Mouse (Mus musculus) urinary bladder, adult 18-20 months (tissue): ENCODE results near the gene Gm21961.
"Not testable (repeated sequence)": the region's sequence is repeated elsewhere in the genome, so short reads cannot be mapped to it uniquely, and the experiment has no call there.

Experiments used
- DNase-seq, 2 experiments: peaks; one replicate each; pipeline ENCODE4 v3.0.0; 2022; ENCODE audit warnings: low spot score in 2 of 2, mixed read lengths in 2 of 2

The Gm21961 gene

DNA sequence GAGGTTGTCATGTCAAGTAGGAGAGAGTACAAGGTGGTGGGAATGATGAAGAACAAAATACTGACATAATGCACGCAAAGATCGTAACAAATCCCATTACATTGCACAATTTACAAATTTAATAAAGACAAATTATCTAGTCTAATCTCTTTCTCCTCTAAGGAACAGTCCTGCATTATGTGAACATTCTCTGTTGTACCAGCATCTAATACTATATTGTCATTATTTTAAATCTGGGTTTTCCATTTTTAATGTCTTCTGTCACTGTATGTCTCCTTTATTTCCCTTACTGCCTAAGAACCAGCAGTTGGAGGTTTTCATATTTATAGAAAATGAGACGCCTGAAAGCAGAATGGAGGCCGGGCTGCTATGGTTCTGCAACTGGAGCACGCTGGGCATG, at the start of gene Gm21961:
Gene Gm21961 (minus strand): TSS at position 101 of the 400 bp plus-strand sequence.
- DNase-seq, result no peak

DNA sequence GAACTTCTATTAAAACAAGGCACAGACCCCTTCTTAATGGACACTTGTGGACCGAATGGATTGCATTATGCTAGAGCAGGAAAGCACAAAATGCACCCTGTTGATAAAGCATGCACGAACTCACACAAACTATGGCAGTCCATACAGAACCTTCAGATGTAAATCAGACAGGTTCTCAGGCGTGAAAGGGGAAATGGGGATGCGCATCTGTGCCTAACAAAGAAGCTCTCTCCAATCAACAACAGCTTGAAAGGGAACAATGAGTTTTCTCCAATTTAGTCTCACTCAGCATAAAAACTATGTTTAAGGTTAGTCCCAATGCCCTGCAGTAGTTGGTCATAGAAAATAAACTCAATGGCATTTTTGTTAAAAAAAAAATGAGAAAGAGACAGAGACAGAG, 27.3 kb upstream of the Gm21961 start:
- no peak for DNase-seq

DNA sequence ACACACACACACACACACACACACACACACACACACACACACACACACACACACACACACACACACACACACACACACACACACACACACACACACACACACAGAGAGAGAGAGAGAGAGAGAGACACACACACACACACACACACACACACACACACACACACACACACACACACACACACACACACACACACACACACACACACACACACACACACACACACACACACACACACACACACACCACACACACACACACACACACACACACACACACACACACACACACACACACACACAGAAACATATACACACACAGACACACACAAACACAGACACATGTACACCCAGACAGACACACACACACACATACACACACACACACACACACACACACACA, 24.5 kb upstream of the Gm21961 start:
- not testable (repeated sequence) for DNase-seq

DNA sequence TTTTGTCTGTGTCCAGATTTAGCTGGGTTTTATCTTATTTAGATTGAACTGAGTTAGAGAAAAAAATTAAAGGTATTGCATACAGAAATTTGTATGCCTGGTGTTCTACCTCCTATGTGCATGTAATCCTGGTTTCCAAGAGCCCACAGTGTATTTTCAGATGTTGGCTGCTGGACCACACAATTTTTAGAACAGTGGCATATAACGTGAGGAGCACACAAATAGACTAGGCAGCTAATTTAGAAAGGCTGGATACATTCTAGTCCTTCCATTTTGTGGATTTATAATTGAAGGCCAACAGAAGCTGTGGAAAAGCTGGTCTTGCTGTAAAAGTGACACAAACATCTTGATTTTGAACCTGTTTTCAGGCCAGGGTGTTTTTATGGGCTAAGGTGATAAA, 3.3 kb upstream of the Gm21961 start:
- DNase-seq, result no peak

DNA sequence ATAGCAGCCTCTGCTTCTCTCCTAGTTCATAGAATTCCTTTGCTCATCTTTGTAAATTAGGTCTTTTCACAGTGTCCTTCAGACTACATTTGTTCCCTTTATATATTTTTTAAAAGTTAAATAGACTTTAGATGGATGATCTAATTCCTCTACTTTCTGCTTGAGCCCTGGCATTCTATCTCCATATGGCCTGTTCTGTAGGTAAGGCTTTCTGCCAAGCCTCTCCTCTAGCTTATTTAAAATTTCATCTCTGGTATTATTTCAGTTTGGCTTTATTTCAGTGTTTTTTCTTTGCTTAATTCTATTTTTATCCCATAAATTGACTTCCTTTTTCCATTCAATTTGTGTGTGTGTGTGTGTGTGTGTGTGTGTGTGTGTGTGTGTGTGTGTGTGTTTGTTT, 8.5 kb downstream of the Gm21961 start:
- DNase-seq, result no peak

DNA sequence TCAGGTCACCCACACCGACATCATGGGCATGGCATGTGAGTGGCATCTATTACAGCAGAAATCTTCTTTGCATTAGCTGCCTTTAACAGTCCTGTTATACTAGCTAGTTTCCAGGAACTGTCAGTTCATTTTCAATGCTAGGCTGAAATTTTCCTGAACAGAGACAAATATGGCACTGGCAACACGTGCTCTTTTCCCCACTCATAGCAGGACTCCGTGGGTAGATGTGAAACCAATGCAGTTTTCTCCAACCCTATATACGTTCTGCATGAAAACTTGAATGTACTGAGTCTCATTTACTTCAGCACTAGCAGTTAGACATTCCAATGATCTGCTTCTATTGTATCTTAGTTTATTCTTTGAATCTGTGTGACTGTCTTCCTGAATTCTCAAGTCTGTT, 20.2 kb downstream of the Gm21961 start:
- no peak for DNase-seq

DNA sequence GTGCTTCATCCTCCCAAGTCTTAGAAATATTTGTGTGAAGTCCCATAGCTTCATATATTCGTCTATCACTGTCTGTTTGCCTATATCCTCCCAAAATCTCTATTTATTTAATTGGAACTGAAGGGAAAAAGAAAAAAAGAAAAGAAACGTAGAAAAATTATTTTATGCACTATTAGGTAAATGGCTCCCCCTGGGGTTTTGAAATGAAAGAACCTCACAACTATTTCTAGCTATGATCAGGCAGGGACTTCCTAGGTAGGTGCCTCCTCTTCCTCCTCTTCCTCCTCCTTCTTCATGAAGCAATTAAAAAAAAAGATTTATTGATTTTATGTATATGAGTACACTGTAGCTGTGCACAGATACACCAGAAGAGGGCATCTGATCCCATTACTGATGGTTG, 34.7 kb downstream of the Gm21961 start:
- no peak for DNase-seq

DNA sequence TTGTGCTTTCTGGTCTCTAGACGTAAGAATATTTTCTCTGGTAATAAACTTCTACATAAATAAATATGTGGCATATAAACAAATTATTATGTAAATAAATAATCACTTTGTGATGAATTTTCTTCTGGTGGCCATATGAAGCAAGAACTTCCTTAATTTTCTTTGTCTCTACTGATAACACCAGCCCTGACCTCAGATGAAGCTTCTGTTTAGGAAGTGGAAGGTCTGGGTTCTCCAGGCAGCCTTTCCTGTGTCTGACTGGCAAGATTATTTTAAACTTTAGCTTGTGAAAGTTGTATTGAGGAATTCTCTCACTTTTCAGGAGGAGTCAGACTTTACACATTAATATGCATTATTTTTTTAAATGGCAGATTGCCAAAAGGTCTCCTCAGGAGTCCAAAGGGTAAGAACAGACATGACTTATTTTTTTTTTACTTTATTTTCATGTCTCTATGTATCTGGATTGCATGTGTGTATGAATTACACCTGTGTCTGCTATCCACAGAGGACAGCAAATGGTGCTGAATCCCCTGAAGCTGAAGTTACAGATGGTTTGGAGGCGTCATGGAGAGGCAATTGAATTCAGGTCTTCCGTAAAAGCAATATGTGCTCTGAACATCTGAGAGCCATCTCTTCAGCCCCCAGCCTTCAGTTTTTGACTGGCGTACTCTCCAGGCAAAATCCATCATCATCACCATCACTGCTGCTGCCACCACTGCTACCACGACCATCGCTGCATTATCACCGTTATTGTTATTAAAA, 38.5 kb downstream of the Gm21961 start:
- DNase-seq, result no peak
